Mouse (Mus musculus) kidney, adult 9 months (tissue): ENCODE measurements around the gene Mfsd2a.
A peak's percentile ranks its signal among the peaks of the same experiment; 100 is the strongest.
"Not testable (repeated sequence)": the region's sequence is repeated elsewhere in the genome, so short reads cannot be mapped to it uniquely, and the experiment has no call there.

Experiments
- DNase-seq: peaks from one replicate; pipeline ENCODE4 v3.0.0; 2022

Mfsd2a gene

GRCm38 (mm10) chr4:122961100-122961567, at the start of gene Mfsd2a:
TSS of gene Mfsd2a (minus strand) at chr4:122961188.
- peak; percentile 70 for DNase-seq

DNA sequence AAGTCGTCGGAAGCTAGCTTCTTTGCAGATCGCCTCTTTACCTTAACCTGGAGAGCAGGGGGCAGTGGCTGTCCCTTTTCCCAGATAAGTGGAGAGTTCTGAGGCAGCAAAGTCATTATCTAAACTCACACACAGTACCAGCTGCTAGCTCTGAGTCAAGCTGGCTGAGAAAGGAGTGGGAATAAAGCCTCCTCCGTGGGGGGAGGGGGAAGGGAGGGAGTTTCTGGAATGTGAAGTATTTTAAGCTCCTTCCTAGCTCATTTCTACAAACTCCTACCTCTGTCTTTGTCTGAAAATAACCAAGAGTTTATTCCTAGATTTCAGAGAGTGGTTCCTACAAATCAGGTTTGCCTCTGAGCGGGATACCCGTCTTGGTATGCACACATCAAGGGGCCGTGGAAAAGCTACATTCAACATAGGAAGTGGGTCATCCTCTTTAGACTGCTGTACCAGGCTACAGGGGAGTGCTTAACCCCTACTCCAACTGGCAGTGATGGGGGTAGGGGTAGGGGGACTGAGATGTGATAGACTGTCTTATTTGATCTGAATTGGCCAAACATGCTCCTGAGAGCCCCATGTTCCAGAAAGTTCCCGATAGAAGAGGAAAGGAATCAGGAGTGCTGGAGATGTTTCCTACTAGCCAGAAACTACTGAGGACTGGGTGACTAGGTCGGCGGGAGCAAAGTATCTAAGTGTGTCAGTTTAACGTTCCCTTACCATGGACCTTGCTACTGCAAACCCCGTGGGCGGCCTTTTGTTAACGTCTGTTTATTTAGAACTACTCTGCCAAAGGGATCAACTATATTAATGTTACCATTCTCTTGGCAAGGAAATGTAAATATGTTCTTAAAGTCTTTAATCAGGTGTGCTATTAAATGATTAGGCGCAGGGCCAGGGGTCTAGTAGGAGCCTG, 44.3 kb upstream of the Mfsd2a start:
- no peak for DNase-seq

DNA sequence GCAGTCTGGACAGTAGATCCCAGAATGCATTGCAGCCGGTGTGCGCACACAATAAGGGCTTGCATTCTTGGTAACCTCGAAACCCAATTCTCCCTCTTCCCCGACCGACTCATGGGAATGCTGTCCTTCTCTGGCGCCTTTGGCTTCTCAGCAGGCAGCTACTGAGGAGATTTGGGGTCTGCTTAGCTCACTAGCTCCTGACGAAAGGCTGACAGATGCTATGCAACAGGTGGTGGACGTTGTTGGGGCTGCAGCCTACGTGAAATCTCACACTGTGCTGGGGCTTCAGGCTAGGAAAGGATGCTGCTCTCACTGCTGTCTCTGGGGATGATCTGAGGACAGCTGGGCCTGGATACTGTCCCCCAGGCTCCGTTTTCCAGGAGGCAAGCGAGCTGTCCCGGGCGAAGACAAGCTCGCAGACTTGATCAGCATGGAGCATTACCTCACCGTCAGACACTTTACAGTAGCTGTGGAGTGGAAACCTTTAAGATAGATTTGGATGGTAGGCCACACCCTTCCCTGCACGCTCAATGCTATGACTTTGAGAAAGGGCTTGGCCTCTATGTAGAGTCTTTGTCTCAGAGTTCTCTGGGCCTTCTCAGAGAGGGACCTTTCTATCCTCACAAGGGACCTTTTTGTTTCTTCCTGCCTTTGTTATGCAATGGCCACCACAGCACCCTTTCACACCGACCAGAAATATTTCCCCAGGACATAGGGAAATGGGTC, 39.8 kb upstream of the Mfsd2a start:
- no peak for DNase-seq

DNA sequence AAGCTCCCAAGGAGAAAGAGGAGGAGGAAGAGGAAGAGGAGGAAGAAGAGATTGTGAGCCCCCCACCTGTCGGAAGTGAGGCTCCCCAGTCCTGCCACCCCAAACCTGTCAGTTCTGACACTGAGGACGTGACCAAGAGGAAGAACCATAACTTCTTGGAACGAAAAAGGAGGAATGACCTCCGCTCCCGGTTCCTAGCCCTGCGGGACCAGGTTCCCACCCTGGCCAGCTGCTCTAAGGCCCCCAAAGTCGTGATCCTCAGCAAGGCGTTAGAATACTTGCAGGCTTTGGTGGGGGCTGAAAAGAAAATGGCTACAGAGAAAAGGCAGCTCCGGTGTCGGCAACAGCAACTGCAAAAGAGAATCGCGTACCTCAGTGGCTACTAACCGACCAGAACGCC, 39.1 kb upstream of the Mfsd2a start:
- DNase-seq, result no peak

DNA sequence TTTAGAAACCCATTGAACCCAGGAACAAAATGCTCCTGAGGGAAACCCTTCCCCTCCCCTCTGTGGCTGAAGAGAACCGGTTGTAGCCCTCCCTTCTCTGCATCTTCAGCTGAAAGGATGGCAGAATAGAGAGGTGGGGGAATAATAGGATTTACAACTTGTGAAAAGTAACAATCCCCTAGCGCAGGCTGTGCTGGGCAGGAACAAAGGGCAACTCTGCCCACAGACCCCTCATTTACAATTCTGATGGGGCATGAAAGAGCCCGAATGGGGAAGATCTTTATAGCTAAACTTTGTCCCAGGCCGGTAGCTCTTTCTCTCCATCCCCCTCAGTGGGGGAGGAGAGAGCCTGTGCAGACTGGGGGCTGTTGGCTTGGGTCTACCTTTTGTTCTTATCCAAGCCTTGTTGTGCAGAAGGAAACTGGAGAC, 38.3 kb upstream of the Mfsd2a start:
- DNase-seq, result no peak

- DNase-seq, result no peak
Measured at GRCm38 (mm10) chr4:122998537-122999262, 37.7 kb upstream of the Mfsd2a start.

DNA sequence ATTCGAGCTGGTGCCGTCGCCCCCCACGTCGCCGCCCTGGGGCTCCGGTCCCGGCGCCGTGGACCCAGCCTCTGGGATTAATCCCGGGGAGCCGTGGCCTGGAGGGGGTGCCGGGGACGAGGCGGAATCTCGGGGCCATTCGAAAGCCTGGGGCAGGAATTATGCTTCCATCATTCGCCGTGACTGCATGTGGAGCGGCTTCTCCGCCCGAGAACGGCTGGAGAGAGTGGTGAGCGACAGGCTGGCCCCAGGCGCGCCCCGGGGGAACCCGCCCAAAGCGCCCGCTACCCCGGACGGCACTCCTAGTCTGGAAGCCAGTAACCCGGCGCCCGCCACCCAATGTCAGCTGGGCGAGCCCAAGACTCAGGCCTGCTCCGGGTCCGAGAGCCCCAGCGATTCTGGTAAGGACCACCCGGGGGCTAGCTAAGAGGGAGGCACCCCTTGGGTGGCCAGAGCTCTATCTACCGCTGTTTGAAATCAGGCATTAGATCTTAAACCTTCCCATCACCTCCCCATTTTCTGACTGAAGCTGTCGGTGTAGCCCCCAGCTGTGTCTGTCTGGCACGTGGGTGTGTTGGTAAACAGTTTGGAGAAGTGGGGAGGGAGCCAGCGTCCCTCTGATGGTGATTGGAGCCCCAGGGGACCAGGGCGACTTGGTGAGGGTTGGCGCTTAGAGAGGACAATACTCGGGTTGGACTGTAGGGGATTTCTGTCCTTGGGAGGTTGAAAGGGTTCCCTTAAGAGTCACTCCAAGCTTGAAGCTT, 35.8 kb upstream of the Mfsd2a start:
- peak; percentile 9 for DNase-seq

GRCm38 (mm10) chr4:122996221-122996617, 35.2 kb upstream of the Mfsd2a start:
- peak; percentile 29 for DNase-seq

DNA sequence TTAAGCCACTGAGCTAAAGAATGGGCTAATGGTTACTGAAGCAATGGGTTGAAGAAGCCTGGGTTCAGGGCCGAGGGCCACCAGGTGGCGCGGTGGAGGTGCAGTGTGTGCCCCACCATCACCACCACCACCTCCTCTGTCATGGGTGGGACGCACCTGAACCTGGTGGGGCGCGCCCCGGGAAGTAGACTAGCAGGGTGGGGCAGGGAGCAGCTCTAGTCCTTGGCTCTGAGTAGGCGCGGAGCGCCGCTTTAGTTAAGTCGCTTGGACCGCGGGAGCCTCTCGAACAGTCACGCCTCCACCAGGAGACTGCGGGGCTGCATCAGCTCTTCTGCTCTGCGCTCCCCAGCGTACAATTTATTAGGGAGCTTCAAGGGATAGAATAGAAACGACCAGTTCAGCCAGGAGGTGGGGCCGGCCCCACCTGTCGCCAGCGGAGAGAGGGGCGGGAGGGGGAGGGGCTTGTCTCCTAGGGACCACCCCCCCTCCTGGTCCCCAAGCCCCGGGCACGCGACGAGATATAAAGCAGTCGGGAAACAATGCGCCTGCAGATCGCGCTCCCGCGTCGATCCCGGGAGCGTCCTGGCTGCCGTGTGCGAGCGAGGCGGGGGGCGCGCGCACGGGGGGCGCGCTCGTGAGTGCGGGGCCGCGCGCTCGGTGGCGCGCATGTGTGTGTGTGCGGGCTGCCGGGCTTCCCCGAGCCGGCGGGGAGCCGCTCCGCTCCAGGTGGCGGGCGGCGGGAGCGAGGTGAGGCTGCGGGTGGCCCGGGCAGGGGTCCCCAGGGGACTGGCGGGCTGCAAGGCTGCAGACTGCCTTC, 34.6 kb upstream of the Mfsd2a start, which contains the start of gene Mycl:
TSS of gene Mycl (plus strand) at position 249 of the 817 bp plus-strand sequence.
- DNase-seq, result peak; percentile 84

DNA sequence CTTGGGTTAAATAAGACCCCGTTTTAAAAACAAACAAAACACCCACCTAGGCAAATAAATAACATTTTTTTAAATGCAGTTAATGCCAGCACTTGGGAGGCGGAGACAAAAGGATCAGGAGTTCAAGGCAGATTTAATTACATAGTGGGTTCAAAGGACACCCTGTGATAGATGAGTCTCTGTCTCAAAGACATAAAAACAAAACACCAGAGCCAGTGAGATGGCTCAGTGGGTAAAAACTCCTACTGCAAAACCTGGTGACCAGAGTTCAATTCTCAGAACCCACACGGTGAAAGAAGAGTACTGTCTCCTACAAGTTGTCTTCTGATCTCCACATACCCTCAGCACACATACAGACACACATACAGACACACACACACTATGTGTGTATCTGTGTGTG, 31.3 kb upstream of the Mfsd2a start:
- peak; percentile 67 for DNase-seq

GRCm38 (mm10) chr4:122991177-122991576, 30.2 kb upstream of the Mfsd2a start:
- DNase-seq, result no peak

DNA sequence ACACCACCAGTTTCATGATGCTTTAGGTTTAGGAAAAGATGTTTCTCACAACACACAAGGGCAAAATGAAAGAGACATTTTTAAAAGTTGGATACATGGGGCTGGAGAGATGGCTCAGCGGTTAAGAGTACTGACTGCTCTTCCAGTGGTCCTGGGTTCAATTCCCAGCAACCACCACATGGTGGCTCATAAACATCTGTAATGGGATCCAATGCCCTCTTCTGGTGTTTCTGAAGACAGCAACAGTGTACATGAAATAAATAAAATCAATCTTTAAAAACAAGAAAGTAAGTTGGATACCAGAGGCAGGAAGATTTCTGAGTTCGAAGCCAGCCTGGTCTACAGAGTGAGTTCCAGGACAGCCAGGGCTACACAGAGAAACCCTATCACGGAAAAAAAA, 27.0 kb upstream of the Mfsd2a start:
- not testable (repeated sequence) for DNase-seq

- no peak for DNase-seq
Measured at GRCm38 (mm10) chr4:122987421-122987820, 26.4 kb upstream of the Mfsd2a start.

GRCm38 (mm10) chr4:122985110-122985509, 24.1 kb upstream of the Mfsd2a start:
- DNase-seq, result peak; percentile 83

- DNase-seq, result no peak
Measured at GRCm38 (mm10) chr4:122983486-122984261, 22.7 kb upstream of the Mfsd2a start.

DNA sequence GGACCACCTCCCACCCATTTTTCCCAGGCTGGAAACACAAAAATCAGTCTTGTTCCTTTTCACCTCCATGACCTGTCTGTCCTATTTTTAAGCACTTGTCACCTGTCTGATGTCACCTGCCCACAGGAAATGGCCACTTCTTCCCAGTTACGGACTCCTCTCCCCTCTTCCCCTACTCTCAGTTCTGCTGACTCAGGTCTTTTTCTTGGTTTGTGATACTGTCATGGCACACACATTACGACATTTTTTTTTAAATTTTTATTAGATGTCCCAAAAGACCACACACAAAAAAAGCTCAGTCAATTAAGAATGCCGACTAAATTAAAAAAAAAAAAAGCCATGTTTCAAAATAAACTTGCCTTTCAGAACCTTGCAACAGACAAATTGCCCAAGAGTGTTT, 21.5 kb upstream of the Mfsd2a start:
- DNase-seq, result no peak

- no peak for DNase-seq
Measured at GRCm38 (mm10) chr4:122981930-122982329, 20.9 kb upstream of the Mfsd2a start.

DNA sequence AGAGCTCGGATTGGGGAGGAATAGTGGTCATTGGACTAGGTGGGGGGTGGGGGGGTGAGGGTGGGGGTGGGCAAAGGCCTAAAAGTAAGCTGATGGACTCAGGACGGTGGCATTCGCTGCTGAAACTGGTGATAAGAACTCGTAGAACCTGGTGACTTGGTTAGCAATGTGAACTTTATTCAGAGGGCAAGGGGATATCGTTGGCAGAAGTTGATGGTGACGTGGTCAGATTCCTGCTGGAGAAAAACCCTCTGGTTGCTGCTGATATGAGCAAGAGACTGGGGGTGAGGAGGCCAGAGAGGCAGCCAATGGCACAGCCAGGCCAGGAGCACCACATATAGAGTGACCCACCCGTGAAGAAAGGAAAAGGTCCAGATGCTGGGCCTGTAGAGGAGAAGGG, 20.2 kb upstream of the Mfsd2a start:
- DNase-seq, result no peak

DNA sequence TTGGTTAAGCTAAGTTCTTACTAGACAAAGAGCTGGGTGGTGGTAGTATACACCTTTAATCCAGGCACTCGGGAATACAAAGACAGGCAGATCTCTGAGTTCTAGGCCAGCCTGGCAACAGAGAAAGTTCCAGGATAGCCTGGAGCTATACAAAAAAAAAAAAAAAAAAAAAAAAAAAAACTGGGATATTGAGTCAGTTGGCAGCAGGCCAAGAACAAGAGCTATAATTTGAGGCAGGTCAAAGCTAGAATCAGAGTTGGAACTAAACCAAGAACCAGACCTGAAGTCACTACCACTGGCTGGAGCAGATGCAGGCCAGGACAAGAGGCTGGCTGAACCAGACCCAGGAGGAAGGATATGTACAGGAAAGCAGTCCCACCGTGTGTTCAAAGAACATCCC, 19.7 kb upstream of the Mfsd2a start:
- no peak for DNase-seq

GRCm38 (mm10) chr4:122979826-122980225, 18.8 kb upstream of the Mfsd2a start:
- DNase-seq, result no peak

DNA sequence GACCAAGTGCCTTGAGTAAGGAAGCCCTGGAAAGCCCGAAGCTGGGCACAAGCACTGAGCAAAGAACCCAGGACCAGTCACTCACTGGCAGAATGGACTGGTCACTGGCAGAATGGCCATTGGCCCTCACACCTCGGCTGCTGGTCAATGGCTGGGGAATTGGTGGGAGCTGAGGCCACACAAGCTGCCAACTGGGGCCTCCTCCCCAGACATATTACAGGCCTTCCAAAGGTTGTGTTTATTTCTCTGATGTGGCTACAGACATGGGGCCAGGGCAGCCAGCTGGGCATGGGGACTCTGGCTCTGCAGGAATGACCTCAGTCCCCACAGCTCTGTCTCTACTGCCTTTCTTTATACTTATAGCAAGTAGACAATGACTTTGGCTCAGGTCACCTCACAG, 17.9 kb upstream of the Mfsd2a start:
- DNase-seq, result no peak
